9 mouse cellular contexts compared by ENCODE assay signal in the genomic region with DNA sequence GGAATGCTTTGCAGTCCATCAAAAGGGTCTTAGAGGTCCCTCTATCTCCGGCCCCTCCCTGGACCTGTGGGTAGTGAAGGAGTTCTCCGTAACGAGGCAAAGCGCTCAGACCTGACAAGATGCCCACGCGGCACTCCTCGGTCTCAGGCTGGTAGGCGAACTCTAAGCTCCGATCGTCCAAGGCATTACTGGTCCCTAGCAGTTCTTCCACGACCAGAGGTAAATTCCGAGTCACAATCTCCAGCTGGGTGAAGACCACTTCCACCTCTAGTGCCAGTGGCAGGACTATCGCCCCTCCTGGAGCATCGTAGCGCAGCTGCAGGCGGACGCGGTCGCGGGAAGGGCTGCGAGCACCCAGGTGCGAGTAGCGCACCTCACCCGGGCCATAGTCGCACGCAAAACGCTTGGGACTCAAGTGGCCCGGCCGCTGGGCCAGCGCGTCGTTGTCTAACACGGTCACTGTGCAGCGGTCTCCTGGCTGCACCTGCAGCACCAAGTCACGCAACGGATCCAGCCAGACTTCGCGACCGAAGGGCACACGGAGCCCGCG. TPM values are rescaled to one million over a fixed set of nuclear protein-coding genes. Genes with fewer than 3 reads are reported as not detected.
A peak's percentile ranks its signal among the peaks of the same experiment; 100 is the strongest.
DNase-seq lines count a peak whose midpoint lies in the region; ATAC-seq and TF ChIP-seq lines count a peak whose summit lies in the region.
"Had no signal": no experiment of that assay in that cellular context is flagged by ENCODE, and none has a peak within 500 bp of the region (broad histone marks: within the 10 kb centered on the region; RNA-seq: fewer than 3 reads in every experiment).

No protein-coding gene starts in this region.

- H3K4me1 ChIP-seq in liver, adult 2 months (ENCODE audit: control insufficient read depth, insufficient read depth, low read length): no peaks in the 10 kb centered on the region
- H3K4me1 ChIP-seq in embryonic facial prominence, embryonic 14.5 days (ENCODE audit: control insufficient read depth, insufficient read depth, low read length): no peaks in the 10 kb centered on the region
- H3K4me1 ChIP-seq in intestine, postnatal 0 days (replicated peaks; ENCODE audit: control insufficient read depth, insufficient read depth, low read length): 0 out of 2 replicates have a peak, but pooled peaks cover 4% of the 10 kb centered on the region

- H3K9ac ChIP-seq in liver, adult 2 months (ENCODE audit: low read depth, low read length): peak overlapping the region; percentile 36; the same call in 1 of the 2 replicates
- H3K9ac ChIP-seq in embryonic facial prominence, embryonic 14.5 days (ENCODE audit: low read depth, low read length): peak overlapping the region; percentile 55
- peak overlapping the region; percentile 28; the same call in 1 of the 2 replicates for H3K9ac ChIP-seq in intestine, postnatal 0 days (ENCODE audit: low read depth, low read length)

- no peak for DNase-seq in liver, adult 2 months (ENCODE audit: extremely low read depth, low read depth, low spot score)
- DNase-seq in liver: no peak
- no peak for DNase-seq in embryonic facial prominence, embryonic 14.5 days (ENCODE audit: low spot score)
- DNase-seq in adrenal gland, postnatal 10 days: no peak
- no peak for DNase-seq in adrenal gland, adult 2 months

- H3K4me3 ChIP-seq in liver, adult 2 months (ENCODE audit: insufficient read depth, low read depth, low read length): peak overlapping the region; percentile 42; the same call in 1 of the 2 replicates
- H3K4me3 ChIP-seq in embryonic facial prominence, embryonic 14.5 days (ENCODE audit: low read depth, low read length): peak overlapping the region; percentile 56
- peak overlapping the region; percentile 56 for H3K4me3 ChIP-seq in intestine, postnatal 0 days (ENCODE audit: low read depth, low read length)
- H3K4me3 ChIP-seq: myocyte had no signal

- peak overlapping the region; percentile 99 for H3K4me2 ChIP-seq in embryonic facial prominence, embryonic 14.5 days (ENCODE audit: low read depth, low read length)
- peak overlapping the region; percentile 99 for H3K4me2 ChIP-seq in intestine, postnatal 0 days (replicated peaks; ENCODE audit: low read depth)

- no peak for ATAC-seq in embryonic facial prominence, embryonic 14.5 days (ENCODE audit: low read depth)
- peak; percentile 28 for ATAC-seq in intestine, postnatal 0 days
- peak; percentile 29; the same call in 1 of the 2 replicates for ATAC-seq in megakaryocyte progenitor cell, adult 5-6 weeks (replicated peaks; ENCODE audit: poor library complexity)
- ATAC-seq in activated CD4-positive, CD25-positive, alpha-beta regulatory T cell, adult 4 months: no peak

- TF ChIP-seq CTCF in liver, adult 2 months (IDR thresholded peaks at IDR 0.05; ENCODE audit: low read depth, low read length): no peak
- 0 out of 2 replicates have a peak, but pooled peaks have one; percentile 13 for TF ChIP-seq CTCF in intestine, postnatal 0 days (IDR thresholded peaks at IDR 0.05; ENCODE audit: low read depth)

- H3K27me3 ChIP-seq in liver, adult 2 months (ENCODE audit: control insufficient read depth, insufficient read depth, low read length): peaks cover 15% of the 10 kb centered on the region; the same call in 1 of the 2 replicates
- peaks cover 24% of the 10 kb centered on the region for H3K27me3 ChIP-seq in embryonic facial prominence, embryonic 14.5 days (replicated peaks; ENCODE audit: control insufficient read depth, insufficient read depth, low read length)
- no peaks in the 10 kb centered on the region for H3K27me3 ChIP-seq in intestine, postnatal 0 days (replicated peaks; ENCODE audit: control insufficient read depth, insufficient read depth, low read length)

- no peaks in the 10 kb centered on the region for H3K36me3 ChIP-seq in liver, adult 2 months (ENCODE audit: control insufficient read depth, insufficient read depth, low read length)
- peaks cover 8% of the 10 kb centered on the region; the same call in 1 of the 2 replicates for H3K36me3 ChIP-seq in embryonic facial prominence, embryonic 14.5 days (ENCODE audit: control insufficient read depth, insufficient read depth, low read length)
- peaks cover 11% of the 10 kb centered on the region; the same call in 1 of the 2 replicates for H3K36me3 ChIP-seq in intestine, postnatal 0 days (ENCODE audit: control insufficient read depth, insufficient read depth)

- H3K9me3 ChIP-seq in embryonic facial prominence, embryonic 14.5 days (ENCODE audit: control insufficient read depth, low read length): peaks cover 17% of the 10 kb centered on the region
- peaks cover 10% of the 10 kb centered on the region; the same call in 1 of the 2 replicates for H3K9me3 ChIP-seq in intestine, postnatal 0 days (ENCODE audit: control insufficient read depth)

- no peaks in the 10 kb centered on the region for H3K79me2 ChIP-seq in liver, adult 2 months (ENCODE audit: control insufficient read depth, insufficient read depth, low read length)

- 2% methylated on average over 42 of the region's 42 CpGs for WGBS in liver, adult 2 months
- WGBS in embryonic facial prominence, embryonic 14.5 days: 1% methylated on average over 26 of the region's 42 CpGs
- WGBS in intestine, postnatal 0 days: 1% methylated on average over 42 of the region's 42 CpGs

- TF ChIP-seq POLR2A in liver, adult 2 months (IDR thresholded peaks at IDR 0.05; ENCODE audit: extremely low read depth, insufficient read depth, low read length): no peak

- H3K27ac ChIP-seq in liver, adult 2 months (replicated peaks; ENCODE audit: insufficient read depth, low read depth, low read length): no peak overlapping the region
- H3K27ac ChIP-seq in embryonic facial prominence, embryonic 14.5 days (replicated peaks; ENCODE audit: low read depth, low read length): no peak overlapping the region
- H3K27ac ChIP-seq in intestine, postnatal 0 days (ENCODE audit: low read depth, low read length): no peak overlapping the region

RNA-seq across cellular contexts. Expression of gene Frem2, which starts 0.8 kb away (rescaled TPM):
- total RNA-seq in liver, adult 2 months (2014; rRNA removed): 0.09 and 0.13 TPM in 2 replicates
- 0.02 and 0.06 TPM in 2 replicates for polyA plus RNA-seq in liver, adult 2 months (2012; rRNA removed)
- 9.3 and 10.6 TPM in 2 replicates for polyA plus RNA-seq in embryonic facial prominence, embryonic 14.5 days (2014; fragmentation: Nextera tagmentation; extraction: Ambion mirVana)
- polyA plus RNA-seq in intestine, postnatal 0 days (2015; fragmentation: Nextera tagmentation; extraction: Ambion mirVana): 2.8 and 3.1 TPM in 2 replicates
- total RNA-seq in megakaryocyte progenitor cell, adult 5-6 weeks (2015): not detected in 2 replicates
- total RNA-seq in megakaryocyte progenitor cell, adult 5-6 weeks (2017): not detected in 2 replicates
- polyA plus RNA-seq in activated CD4-positive, CD25-positive, alpha-beta regulatory T cell, adult 4 months (2017; shearing (Covaris generic)): not detected
- 1 to 10 TPM; 1.4 to 2.3 TPM for total RNA-seq in adrenal gland, postnatal 10 days (2021)
- total RNA-seq in adrenal gland, adult 2 months (2021): under 1 TPM; 0.12 to 0.14 TPM
- 0.16 and 0.29 TPM in 2 replicates for polyA plus RNA-seq in adrenal gland, adult 2 months (2012; rRNA removed)

Comparison
In these comparisons a context has a peak if more than half of its experiments do, and no peak if none do; other contexts are left out.
1. ATAC-seq: peak in intestine, postnatal 0 days (single experiment) and megakaryocyte progenitor cell, adult 5-6 weeks (single experiment); none in embryonic facial prominence, embryonic 14.5 days (single experiment) and activated CD4-positive, CD25-positive, alpha-beta regulatory T cell, adult 4 months (single experiment).
2. Peak in every context shown above with its lines, with median percentiles within 50 percentile points of each other: H3K4me3 ChIP-seq and H3K9ac ChIP-seq.